Mouse (Mus musculus) CH12F3 (cell line): ENCODE measurements around the gene Nova2.

Experiments used
- in situ Hi-C: fragments of 300-500 bp; cut with MboI; formaldehyde crosslinking; loops from 2 replicates; pipeline ENCODE4 v1.14.3; 2020; ENCODE audit warnings: low sequenced_read_pairs

Gene Nova2

GRCm38 (mm10) chr7:18925162-18925938 lies at the start of gene Nova2:
Gene Nova2, plus strand, starts transcription at chr7:18925888.
- in situ Hi-C loops = no loop called here

- in situ Hi-C loops = loop anchor here (10.0 to 25.0 kb wide), 2 partner anchors 124 to 1941 kb away; partner anchors contain the start of gene Pnmal2
Observed at GRCm38 (mm10) chr7:18878691-18879090, 47.0 kb upstream of the Nova2 start.

- in situ Hi-C loops = loop anchor here (25.0 kb wide), 1 partner anchor 1947 kb away; the partner anchor contains the start of gene Pnmal2
Observed at GRCm38 (mm10) chr7:18883991-18884744, 41.5 kb upstream of the Nova2 start.

- in situ Hi-C loops = loop anchor here (25.0 kb wide), 1 partner anchor 1948 kb away; the partner anchor contains the start of gene Pnmal2
Observed at GRCm38 (mm10) chr7:18884745-18885422, 40.8 kb upstream of the Nova2 start.

GRCm38 (mm10) chr7:18886963-18887362 lies 38.7 kb upstream of the Nova2 start:
- in situ Hi-C loops = loop anchor here (25.0 kb wide), 1 partner anchor 1950 kb away; the partner anchor contains the start of gene Pnmal2

GRCm38 (mm10) chr7:18890848-18891247 lies 34.8 kb upstream of the Nova2 start:
- in situ Hi-C loops = loop anchor here (10.0 to 25.0 kb wide), 2 partner anchors 104 to 1954 kb away; partner anchors contain the start of genes Mypop and Pnmal2

- in situ Hi-C loops = loop anchor here (10.0 to 25.0 kb wide), 2 partner anchors 103 to 1955 kb away; partner anchors contain the start of genes Mypop and Pnmal2
Observed at GRCm38 (mm10) chr7:18891872-18892599, 33.7 kb upstream of the Nova2 start.

- in situ Hi-C loops = loop anchor here (10.0 to 25.0 kb wide), 2 partner anchors 102 to 1956 kb away; partner anchors contain the start of genes Mypop and Pnmal2
Observed at GRCm38 (mm10) chr7:18893009-18893408, 32.7 kb upstream of the Nova2 start.

- in situ Hi-C loops = loop anchor here (10.0 to 25.0 kb wide), 2 partner anchors 101 to 1957 kb away; partner anchors contain the start of genes Mypop and Pnmal2
Observed at GRCm38 (mm10) chr7:18893651-18894430, 31.8 kb upstream of the Nova2 start.

- in situ Hi-C loops = loop anchor here (10.0 to 25.0 kb wide), 2 partner anchors 98 to 1959 kb away; partner anchors contain the start of genes Mypop and Pnmal2
Observed at GRCm38 (mm10) chr7:18896536-18896935, 29.2 kb upstream of the Nova2 start.

GRCm38 (mm10) chr7:18900513-18900912 lies 25.2 kb upstream of the Nova2 start:
- in situ Hi-C loops = no loop called here

- in situ Hi-C loops = no loop called here
Observed at GRCm38 (mm10) chr7:18902486-18902885, 23.2 kb upstream of the Nova2 start.

GRCm38 (mm10) chr7:18904971-18905370 lies 20.7 kb upstream of the Nova2 start:
- in situ Hi-C loops = no loop called here

GRCm38 (mm10) chr7:18909797-18910196 lies 15.9 kb upstream of the Nova2 start:
- in situ Hi-C loops = no loop called here

GRCm38 (mm10) chr7:18910241-18910831 lies 15.4 kb upstream of the Nova2 start, which contains the start of gene Ccdc61:
Gene Ccdc61, minus strand, starts transcription at chr7:18910415.
- in situ Hi-C loops = no loop called here

- in situ Hi-C loops = no loop called here
Observed at GRCm38 (mm10) chr7:18916254-18916653, 9.4 kb upstream of the Nova2 start.

- in situ Hi-C loops = no loop called here
Observed at GRCm38 (mm10) chr7:18917931-18918330, 7.8 kb upstream of the Nova2 start.

- in situ Hi-C loops = no loop called here
Observed at GRCm38 (mm10) chr7:18921069-18921468, 4.6 kb upstream of the Nova2 start.

GRCm38 (mm10) chr7:18922807-18923206 lies 2.9 kb upstream of the Nova2 start:
- in situ Hi-C loops = no loop called here
